Mouse (Mus musculus): ENCODE data around the gene C1qtnf7. TPM values are rescaled to one million over a fixed set of nuclear protein-coding genes. Genes with fewer than 3 reads are reported as not detected.

Gene C1qtnf7
- polyA plus RNA-seq, 1 experiment from 2014 or later = 1.6 TPM

DNA sequence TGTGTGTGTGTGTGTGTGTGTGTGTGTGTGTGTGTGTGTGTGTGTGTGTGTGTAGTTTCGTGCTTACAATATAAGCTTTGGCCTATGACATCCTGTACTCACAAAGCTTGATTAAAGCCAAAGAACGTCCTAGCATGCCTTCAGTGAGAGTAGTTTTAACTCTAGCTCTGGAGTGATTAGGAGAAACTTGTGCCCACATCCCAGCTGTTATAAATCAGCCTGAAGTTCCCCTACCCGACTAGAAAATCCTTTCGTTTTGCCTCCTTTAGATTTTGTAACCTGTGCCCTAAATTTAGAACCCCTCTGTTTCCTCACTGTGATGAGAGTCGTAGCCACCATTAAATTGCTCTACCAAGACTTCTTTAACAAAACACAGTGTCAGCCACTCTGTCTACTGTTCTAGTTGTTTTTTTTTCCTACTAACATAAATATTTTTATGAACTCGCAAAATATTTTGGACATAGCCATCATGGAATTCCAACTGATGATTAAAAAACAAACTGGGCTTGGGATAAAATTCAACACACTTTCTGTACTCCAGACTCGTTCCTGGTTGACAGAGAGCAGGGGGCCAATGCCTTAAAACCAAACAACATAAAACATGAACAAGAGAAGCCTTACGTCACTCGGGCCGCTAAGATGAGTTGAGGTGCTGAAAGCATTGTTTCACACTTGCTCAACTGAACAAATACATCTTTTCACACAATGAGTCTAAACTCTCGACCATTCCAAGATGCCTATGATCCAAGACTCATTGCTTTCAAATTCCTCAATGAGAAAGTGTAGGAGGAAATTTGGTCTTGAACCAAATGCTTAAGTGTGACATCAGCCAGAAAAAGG, 70.3 kb downstream of the C1qtnf7 start:
- 76% methylated on average over 11 of the region's 11 CpGs for WGBS
- no peak overlapping the region for H3K27ac ChIP-seq (replicated peaks)
- no peaks in the 10 kb centered on the region for H3K9me3 ChIP-seq
- no peak overlapping the region for H3K9ac ChIP-seq
- H3K4me2 ChIP-seq = no peak overlapping the region
- H3K36me3 ChIP-seq = no peaks in the 10 kb centered on the region
- H3K4me3 ChIP-seq = no peak overlapping the region
- H3K27me3 ChIP-seq = no peaks in the 10 kb centered on the region
- H3K4me1 ChIP-seq (replicated peaks) = no peaks in the 10 kb centered on the region
- no peak for ATAC-seq (ENCODE audit: low FRiP score, low read depth)

DNA sequence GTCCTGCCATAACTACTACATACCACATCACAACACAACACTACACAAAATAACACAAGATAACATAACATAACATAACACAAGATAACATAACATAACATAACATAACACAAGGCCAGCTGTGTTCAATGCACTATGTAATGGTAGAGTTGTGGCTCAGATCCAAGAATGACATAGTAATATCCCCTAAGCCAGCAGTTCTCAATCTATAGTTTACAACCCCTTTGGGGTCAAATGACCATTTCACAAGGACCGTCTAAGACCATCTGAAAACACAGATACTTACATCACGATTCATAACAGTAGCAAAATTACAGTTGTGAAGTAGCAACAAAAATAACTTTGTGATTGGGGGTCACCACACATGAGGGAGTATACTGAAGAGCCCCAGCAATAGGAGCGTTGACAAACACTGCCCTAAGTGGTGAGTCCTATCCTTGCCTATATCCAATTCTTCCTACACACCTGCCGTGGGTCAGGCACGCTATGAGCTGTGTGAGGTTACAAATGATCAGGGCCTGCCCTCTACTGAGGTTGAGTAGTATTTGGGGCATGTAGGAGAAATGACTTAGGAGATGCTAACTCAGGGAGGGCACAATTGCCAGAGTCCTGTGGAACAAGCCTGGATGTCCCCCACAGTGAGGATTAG, 73.6 kb downstream of the C1qtnf7 start:
- no peak for ATAC-seq (ENCODE audit: low FRiP score, low read depth)
- Histone ChIP-seq H3K27me3 (no peaks in the 10 kb centered on the region), H3K27ac (replicated peaks) (no peak overlapping the region), H3K4me2 (no peak overlapping the region), H3K4me1 (replicated peaks) (no peaks in the 10 kb centered on the region), H3K9ac (no peak overlapping the region), H3K36me3 (no peaks in the 10 kb centered on the region), H3K9me3 (no peaks in the 10 kb centered on the region), H3K4me3 (no peak overlapping the region)
- WGBS = 78% methylated on average over 5 of the region's 5 CpGs

DNA sequence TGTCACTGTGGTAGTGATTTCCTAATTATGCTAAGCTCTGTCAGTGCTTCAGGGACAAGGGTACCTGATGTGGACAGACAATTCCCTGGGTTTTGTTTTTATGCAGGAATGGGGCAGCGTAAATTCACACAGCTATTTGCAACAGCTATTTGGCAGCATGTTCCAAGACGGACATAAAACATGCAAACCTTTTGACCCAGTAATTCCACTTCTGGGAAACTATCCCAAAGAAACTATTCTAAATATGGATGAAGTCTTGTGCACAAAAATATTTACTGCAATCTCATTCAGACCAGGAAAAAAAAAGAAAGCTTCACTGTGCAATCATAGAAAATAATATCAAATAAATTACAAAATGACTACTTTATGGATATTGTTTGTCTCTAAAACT, 74.1 kb downstream of the C1qtnf7 start:
- Histone ChIP-seq H3K27me3 (no peaks in the 10 kb centered on the region), H3K4me1 (replicated peaks) (no peaks in the 10 kb centered on the region), H3K9ac (no peak overlapping the region), H3K36me3 (no peaks in the 10 kb centered on the region), H3K27ac (replicated peaks) (no peak overlapping the region), H3K9me3 (no peaks in the 10 kb centered on the region), H3K4me2 (no peak overlapping the region), H3K4me3 (no peak overlapping the region)
- 68% methylated on average over 2 of the region's 2 CpGs for WGBS
- ATAC-seq (ENCODE audit: low FRiP score, low read depth) = no peak

DNA sequence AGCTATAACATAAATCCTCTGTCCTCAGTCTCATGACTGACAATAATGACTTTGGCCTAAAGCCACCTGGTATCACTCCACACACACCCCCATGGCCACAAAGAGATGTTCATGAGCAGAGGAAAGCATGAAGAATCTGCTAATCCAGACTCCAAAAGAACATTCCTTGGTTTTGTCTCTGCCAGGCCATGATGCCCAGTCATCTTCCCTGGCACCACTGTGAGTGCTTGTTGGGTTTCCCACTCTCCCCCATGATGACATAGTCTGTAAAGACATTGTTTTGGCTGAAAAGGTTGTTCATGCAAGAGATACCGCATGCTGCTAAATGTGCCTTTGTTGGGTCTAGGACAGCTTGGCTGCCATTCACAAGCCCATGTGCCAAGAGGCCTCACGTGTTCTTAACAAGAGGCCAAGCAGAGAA, 75.0 kb downstream of the C1qtnf7 start:
- Histone ChIP-seq H3K36me3 (no peaks in the 10 kb centered on the region), H3K4me3 (no peak overlapping the region), H3K4me2 (no peak overlapping the region), H3K4me1 (replicated peaks) (no peaks in the 10 kb centered on the region), H3K27ac (replicated peaks) (no peak overlapping the region), H3K9me3 (no peaks in the 10 kb centered on the region), H3K9ac (no peak overlapping the region), H3K27me3 (no peaks in the 10 kb centered on the region)
- ATAC-seq (ENCODE audit: low FRiP score, low read depth) = peak; percentile 56; the same call in 1 of the 2 replicates
- WGBS = 76% methylated on average over 2 of the region's 2 CpGs

DNA sequence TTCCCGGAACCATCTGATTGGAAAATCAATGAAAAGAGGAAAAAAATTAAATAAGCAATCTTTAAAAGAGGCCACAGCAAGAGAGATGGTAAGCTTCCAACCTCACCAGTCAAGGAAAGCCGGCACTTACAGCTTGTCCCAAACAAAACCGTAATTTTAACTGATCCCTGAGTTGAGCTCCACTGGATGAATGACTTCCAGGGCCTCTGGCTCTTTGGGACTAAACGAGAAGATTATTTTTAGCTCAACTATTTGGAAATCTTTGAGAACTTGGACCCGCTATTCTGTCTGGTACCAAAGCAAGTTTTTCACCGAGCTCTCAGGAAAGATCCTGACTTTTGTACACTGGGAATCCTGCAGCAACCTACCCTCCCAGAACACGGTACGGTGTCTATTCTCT, 86.3 kb downstream of the C1qtnf7 start:
- Histone ChIP-seq H3K4me1 (replicated peaks) (no peaks in the 10 kb centered on the region), H3K27ac (replicated peaks) (no peak overlapping the region), H3K27me3 (no peaks in the 10 kb centered on the region), H3K9ac (no peak overlapping the region), H3K4me2 (no peak overlapping the region), H3K4me3 (no peak overlapping the region), H3K9me3 (no peaks in the 10 kb centered on the region), H3K36me3 (no peaks in the 10 kb centered on the region)
- WGBS = 89% methylated on average over 8 of the region's 8 CpGs
- ATAC-seq (ENCODE audit: low FRiP score, low read depth) = no peak

DNA sequence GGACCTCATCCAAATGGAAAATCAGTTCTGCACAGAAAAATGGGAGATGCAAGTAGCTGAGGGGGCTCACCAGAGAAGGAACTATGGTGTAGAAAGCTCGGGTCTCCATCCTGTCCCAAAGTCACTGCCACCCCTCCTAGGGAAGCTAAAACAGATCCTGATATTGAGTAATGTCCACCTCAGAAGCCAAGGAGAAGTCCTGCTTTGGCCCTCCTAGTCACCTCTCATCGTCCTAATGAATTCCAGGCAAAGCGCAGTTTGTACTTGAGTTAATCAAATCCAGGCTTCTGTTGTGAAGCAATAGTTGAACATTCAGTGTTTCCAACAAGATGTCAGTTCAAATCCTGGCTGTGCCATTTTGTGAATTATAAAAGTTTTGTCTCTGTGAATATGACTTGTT, 87.2 kb downstream of the C1qtnf7 start:
- no peak overlapping the region for H3K4me2 ChIP-seq
- no peak overlapping the region for H3K9ac ChIP-seq
- no peak for ATAC-seq (ENCODE audit: low FRiP score, low read depth)
- WGBS = 90% methylated on average over 3 of the region's 3 CpGs
- H3K4me3 ChIP-seq = no peak overlapping the region
- no peaks in the 10 kb centered on the region for H3K27me3 ChIP-seq
- no peaks in the 10 kb centered on the region for H3K9me3 ChIP-seq
- no peaks in the 10 kb centered on the region for H3K4me1 ChIP-seq (replicated peaks)
- no peak overlapping the region for H3K27ac ChIP-seq (replicated peaks)
- no peaks in the 10 kb centered on the region for H3K36me3 ChIP-seq

DNA sequence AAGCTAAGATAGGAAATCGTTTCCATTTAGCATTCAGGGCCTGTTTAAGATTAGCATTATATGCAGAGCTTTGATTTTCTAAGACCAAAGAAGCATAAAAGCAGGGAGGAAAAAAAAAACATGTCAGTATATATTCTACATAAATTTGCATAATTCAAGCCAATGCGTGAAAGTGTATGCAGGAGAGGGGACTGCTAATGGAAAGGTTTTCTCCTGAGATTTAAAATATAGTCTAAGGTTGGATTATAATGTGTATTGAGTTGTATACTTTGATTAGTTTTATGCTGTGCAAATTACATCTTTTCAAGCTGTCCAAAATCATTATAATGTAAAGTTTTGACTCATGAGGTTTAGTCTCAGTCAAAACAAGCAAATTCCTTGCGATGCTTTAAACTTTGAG, 88.2 kb downstream of the C1qtnf7 start:
- ATAC-seq (ENCODE audit: low FRiP score, low read depth) = no peak
- Histone ChIP-seq H3K4me3 (no peak overlapping the region), H3K27ac (replicated peaks) (no peak overlapping the region), H3K4me2 (no peak overlapping the region), H3K4me1 (replicated peaks) (no peaks in the 10 kb centered on the region; the same call in 1 of the 2 replicates), H3K27me3 (no peaks in the 10 kb centered on the region), H3K9ac (no peak overlapping the region), H3K9me3 (no peaks in the 10 kb centered on the region), H3K36me3 (no peaks in the 10 kb centered on the region)
- WGBS = 58% methylated on average over 3 of the region's 3 CpGs

DNA sequence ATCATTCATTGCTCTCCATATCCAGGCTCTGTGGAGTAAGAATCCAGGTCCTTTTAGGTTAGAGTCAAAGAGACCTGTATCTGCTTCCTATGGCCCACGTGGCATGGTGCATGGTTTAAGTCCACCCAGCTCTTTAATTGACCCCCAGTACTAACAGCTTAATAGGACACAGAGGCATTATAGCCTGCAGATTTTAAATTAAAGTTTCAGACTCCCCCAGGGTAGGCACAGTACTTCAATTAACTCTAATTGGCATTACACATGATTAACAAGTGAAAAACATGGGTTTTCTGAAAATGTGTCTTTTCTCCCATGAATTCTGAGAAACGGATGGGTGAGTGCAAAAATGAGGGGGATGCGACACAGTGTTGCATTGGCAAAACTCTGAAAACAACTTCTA, 92.7 kb downstream of the C1qtnf7 start:
- no peaks in the 10 kb centered on the region for H3K36me3 ChIP-seq
- no peaks in the 10 kb centered on the region for H3K27me3 ChIP-seq
- H3K4me3 ChIP-seq = no peak overlapping the region
- H3K4me1 ChIP-seq (replicated peaks) = peaks cover 6% of the 10 kb centered on the region; the same call in 1 of the 2 replicates
- no peak overlapping the region for H3K27ac ChIP-seq (replicated peaks)
- 70% methylated on average over 3 of the region's 3 CpGs for WGBS
- H3K9me3 ChIP-seq = no peaks in the 10 kb centered on the region
- H3K9ac ChIP-seq = no peak overlapping the region
- no peak overlapping the region for H3K4me2 ChIP-seq
- no peak for ATAC-seq (ENCODE audit: low FRiP score, low read depth)

DNA sequence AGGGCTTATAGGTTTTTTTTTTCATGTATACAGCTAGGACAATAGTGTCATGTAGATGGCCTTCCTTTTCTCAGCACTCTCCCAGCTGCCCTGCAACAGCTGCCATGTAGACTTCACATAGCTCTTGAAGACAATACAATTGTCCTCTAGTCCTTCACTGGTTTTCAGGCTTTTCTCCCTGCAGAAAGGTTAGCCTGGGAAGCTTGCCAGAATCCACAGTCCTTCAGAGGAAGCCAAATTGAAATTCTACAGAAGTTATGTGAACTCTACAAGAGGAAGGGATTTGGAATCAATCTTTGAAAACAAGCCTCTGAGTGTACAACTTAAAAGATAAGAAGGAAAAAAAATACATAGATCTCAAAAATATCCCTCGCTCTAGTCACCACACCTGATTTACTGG, 94.4 kb downstream of the C1qtnf7 start:
- Histone ChIP-seq H3K27me3 (no peaks in the 10 kb centered on the region), H3K4me1 (replicated peaks) (peaks cover 6% of the 10 kb centered on the region; the same call in 1 of the 2 replicates), H3K9me3 (no peaks in the 10 kb centered on the region), H3K4me3 (no peak overlapping the region), H3K36me3 (no peaks in the 10 kb centered on the region), H3K4me2 (no peak overlapping the region), H3K27ac (replicated peaks) (no peak overlapping the region), H3K9ac (no peak overlapping the region)
- 0 out of 2 replicates have a peak, but pooled peaks have one; percentile 27 for ATAC-seq (ENCODE audit: low FRiP score, low read depth)
- WGBS = 84% methylated on average over 1 of the region's 1 CpGs

DNA sequence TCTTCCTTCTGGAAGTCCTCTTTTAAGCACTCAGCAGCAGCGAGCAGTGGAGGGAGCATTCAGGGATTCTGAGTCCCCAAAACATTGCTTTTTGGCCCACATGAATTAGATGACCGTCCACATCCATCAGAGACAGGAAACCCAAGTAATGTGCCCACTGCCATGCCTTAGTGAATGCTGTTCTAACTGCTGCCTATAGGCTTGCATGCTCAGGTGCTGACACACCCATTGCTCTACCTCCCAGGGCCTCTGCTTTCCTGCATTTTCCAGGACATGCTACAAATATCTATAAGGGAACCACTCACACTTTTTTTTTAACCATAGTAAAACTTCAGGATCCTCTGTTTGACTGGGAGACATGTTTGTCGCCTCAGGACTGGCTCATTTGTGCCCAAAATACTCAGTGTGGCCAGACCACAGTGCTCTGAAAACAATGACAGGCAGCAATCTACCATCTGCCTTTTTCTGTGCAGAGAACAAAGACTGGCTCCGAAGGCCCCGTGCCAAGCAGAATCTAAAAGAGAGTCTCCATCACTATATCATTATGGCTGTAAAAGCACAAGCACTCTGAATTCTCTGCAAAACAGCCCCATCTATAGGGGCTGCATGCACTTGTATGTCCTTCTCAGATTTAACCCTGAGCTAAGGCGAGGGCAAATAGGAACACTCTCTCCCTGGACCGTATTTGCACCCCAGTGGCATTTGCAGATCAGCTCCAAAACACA, 106.4 kb downstream of the C1qtnf7 start:
- 55% methylated on average over 7 of the region's 7 CpGs for WGBS
- Histone ChIP-seq H3K27me3 (no peaks in the 10 kb centered on the region), H3K36me3 (no peaks in the 10 kb centered on the region), H3K9ac (no peak overlapping the region), H3K4me3 (no peak overlapping the region), H3K27ac (replicated peaks) (peak overlapping the region; percentile 41; the same call in 1 of the 2 replicates), H3K4me1 (replicated peaks) (peaks cover 8% of the 10 kb centered on the region; the same call in 1 of the 2 replicates), H3K9me3 (no peaks in the 10 kb centered on the region), H3K4me2 (no peak overlapping the region)
- ATAC-seq (ENCODE audit: low FRiP score, low read depth) = peak; percentile 65

DNA sequence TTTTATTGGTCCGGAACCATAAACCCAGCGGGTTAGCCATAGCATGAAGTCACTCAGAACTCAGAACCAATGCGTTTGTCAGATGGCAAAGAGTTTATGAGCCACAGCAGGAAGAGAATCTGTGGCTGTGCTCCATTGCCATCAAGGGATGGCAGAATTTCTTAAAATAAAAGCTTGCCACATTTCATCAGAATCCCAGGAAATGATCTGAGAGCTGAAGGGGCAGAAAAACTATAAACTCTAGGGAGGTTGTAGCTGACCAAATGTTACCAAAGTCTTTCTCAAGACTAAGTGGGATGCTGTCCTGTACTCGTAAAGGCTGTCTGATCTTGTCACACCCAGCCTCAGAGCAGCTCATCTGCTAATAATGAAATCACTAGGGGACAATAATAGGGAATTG, 110.1 kb downstream of the C1qtnf7 start:
- Histone ChIP-seq H3K9ac (no peak overlapping the region), H3K4me1 (replicated peaks) (peaks cover 8% of the 10 kb centered on the region; the same call in 1 of the 2 replicates), H3K27ac (replicated peaks) (no peak overlapping the region), H3K9me3 (no peaks in the 10 kb centered on the region), H3K4me2 (no peak overlapping the region), H3K4me3 (no peak overlapping the region), H3K36me3 (no peaks in the 10 kb centered on the region), H3K27me3 (no peaks in the 10 kb centered on the region)
- 81% methylated on average over 4 of the region's 4 CpGs for WGBS
- no peak for ATAC-seq (ENCODE audit: low FRiP score, low read depth)

DNA sequence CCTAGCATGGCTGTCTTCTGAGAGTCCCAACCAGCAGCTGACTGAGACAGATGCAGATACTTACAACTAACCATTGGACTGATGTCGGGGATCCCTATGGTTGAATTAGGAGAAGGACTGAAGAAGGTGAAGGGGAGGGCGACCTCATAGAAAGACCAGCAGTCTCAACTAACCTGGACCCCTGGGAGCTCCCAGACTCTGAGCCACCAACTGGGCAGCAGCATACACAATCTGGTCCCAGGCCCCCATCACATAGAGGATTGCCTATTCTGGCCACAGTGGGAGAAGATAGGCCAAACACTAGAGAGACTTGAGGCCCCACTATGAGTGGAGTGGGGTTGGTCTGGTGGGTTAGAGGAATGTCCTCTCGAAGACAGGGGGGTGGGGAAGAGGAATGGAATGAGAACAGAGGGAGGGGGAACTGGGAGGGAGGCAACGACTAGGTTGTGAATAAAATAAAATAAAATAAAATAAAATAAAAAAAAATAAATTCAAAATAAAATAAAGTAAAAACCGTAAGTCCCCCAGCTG, 118.8 kb downstream of the C1qtnf7 start:
- Histone ChIP-seq H3K4me3 (no peak overlapping the region), H3K36me3 (no peaks in the 10 kb centered on the region)

More for the DNA sequence above, 118.8 kb downstream of the C1qtnf7 start:
- Histone ChIP-seq H3K9ac (no peak overlapping the region), H3K4me1 (replicated peaks) (no peaks in the 10 kb centered on the region), H3K27ac (replicated peaks) (no peak overlapping the region), H3K4me2 (no peak overlapping the region), H3K9me3 (no peaks in the 10 kb centered on the region), H3K27me3 (no peaks in the 10 kb centered on the region)
- 82% methylated on average over 5 of the region's 5 CpGs for WGBS
- no peak for ATAC-seq (ENCODE audit: low FRiP score, low read depth)
